Mouse (Mus musculus): ENCODE data around the gene Tbc1d15.
A peak's percentile ranks its signal among the peaks of the same experiment; 100 is the strongest.

Gene Tbc1d15

GRCm38 (mm10) chr10:115251088-115251934, at the start of gene Tbc1d15:
Gene Tbc1d15 (minus strand): TSS chr10:115251467.
- peak; percentile 100 for DNase-seq

- no peak for DNase-seq
Measured at GRCm38 (mm10) chr10:115298683-115299082, 47.4 kb upstream of the Tbc1d15 start.

GRCm38 (mm10) chr10:115297582-115297981, 46.3 kb upstream of the Tbc1d15 start:
- peak; percentile 46 for DNase-seq

GRCm38 (mm10) chr10:115296401-115296935, 45.2 kb upstream of the Tbc1d15 start:
- peak; percentile 46 for DNase-seq

- no peak for DNase-seq
Measured at GRCm38 (mm10) chr10:115295162-115295561, 43.9 kb upstream of the Tbc1d15 start.

GRCm38 (mm10) chr10:115294715-115295114, 43.4 kb upstream of the Tbc1d15 start:
- DNase-seq, result no peak

- no peak for DNase-seq
Measured at GRCm38 (mm10) chr10:115293946-115294345, 42.7 kb upstream of the Tbc1d15 start.

- no peak for DNase-seq
Measured at GRCm38 (mm10) chr10:115290671-115291070, 39.4 kb upstream of the Tbc1d15 start.

- no peak for DNase-seq
Measured at GRCm38 (mm10) chr10:115288856-115289255, 37.6 kb upstream of the Tbc1d15 start.

GRCm38 (mm10) chr10:115284170-115284569, 32.9 kb upstream of the Tbc1d15 start:
- DNase-seq, result no peak

- no peak for DNase-seq
Measured at GRCm38 (mm10) chr10:115281381-115281780, 30.1 kb upstream of the Tbc1d15 start.

GRCm38 (mm10) chr10:115271649-115272048, 20.4 kb upstream of the Tbc1d15 start:
- no peak for DNase-seq

- DNase-seq, result no peak
Measured at GRCm38 (mm10) chr10:115270612-115271390, 19.5 kb upstream of the Tbc1d15 start.

GRCm38 (mm10) chr10:115262926-115263562, 11.8 kb upstream of the Tbc1d15 start:
- DNase-seq, result no peak

- no peak for DNase-seq
Measured at GRCm38 (mm10) chr10:115262261-115262660, 11.0 kb upstream of the Tbc1d15 start.

GRCm38 (mm10) chr10:115261428-115261827, 10.2 kb upstream of the Tbc1d15 start:
- no peak for DNase-seq

- DNase-seq, result no peak
Measured at GRCm38 (mm10) chr10:115256162-115256561, 4.9 kb upstream of the Tbc1d15 start.

- DNase-seq, result no peak
Measured at GRCm38 (mm10) chr10:115253521-115253920, 2.3 kb upstream of the Tbc1d15 start.

- DNase-seq, result peak; percentile 88
Measured at GRCm38 (mm10) chr10:115252321-115252757, 1.1 kb upstream of the Tbc1d15 start.

GRCm38 (mm10) chr10:115250235-115251087, 806 bp downstream of the Tbc1d15 start:
- DNase-seq, result peak; percentile 84

GRCm38 (mm10) chr10:115248041-115248440, 3.2 kb downstream of the Tbc1d15 start:
- peak; percentile 88 for DNase-seq

- peak; percentile 67 for DNase-seq
Measured at GRCm38 (mm10) chr10:115245488-115245887, 5.8 kb downstream of the Tbc1d15 start.

All from heart, adult 11 months (tissue).